Mouse (Mus musculus) CD4-positive naive resting alpha-beta T cell, adult 76 days (primary cell): ENCODE measurements around the gene Crym. TPM values are rescaled to one million over a fixed set of nuclear protein-coding genes. Genes with fewer than 3 reads are reported as not detected.

Experiments used
- total RNA-seq: library from RNA; stranded (reverse); gene quantifications from one replicate; pipeline ENCODE4 v1.2.4, GENCODE M21; 2023

Crym gene
- total RNA-seq, result not detected

GRCm38 (mm10) chr7:120201771-120202170, at the start of gene Crym:
Gene Crym, minus strand, starts transcription at chr7:120202111.

DNA sequence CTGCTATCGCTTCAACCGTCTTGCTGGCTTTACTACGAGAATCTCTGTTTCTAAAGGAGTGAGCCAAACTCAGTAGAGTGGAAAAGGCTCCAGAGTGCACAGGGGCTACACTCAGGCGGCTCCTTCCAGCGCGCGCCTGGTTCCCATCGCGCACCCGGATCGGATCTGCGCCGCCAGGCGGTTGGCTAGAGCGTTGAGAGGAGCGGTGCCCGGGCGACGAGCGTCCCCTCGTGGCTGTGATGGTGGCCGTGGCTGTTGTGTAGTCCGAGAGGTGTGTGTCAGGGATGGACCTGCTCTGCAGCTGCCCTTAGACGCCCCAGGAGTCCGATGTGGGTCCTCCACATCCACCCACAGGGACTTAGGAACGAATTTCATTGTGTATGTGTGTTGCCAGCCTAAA, 1.9 kb upstream of the Crym start, which contains the start of gene Abca14:
Abca14 (plus strand) TSS at position 173 of the 400 bp plus-strand sequence.

DNA sequence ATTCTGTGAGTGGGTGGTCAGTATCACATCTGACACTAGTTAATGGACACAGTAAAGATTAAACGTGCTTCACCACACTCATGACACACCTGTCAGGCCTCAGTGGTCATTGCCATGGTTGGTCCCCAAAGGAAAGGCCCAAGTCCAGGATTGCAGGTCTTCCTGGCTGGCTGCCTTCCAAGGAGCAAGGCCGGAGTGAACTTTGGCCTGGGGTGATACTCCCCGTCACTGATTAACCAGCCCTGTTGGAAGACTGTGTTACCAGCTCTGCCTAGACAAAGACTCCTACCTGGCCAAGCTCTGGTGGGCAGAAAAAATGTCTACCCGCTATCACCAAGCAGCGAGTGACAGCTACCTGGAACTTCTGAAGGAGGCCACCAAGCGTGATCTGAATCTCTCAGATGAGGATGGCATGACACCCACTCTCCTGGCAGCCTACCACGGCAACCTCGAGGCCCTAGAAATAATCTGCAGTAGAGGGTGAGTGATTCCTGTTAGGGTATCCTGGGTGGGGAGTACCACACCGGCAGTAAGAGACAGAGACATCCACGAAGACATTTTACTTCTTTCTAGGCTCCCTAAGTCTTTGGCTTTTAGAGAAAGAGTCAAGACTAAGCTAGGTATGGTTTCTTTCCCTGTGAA, 28.2 kb downstream of the Crym start, which contains the start of gene Anks4b:
Anks4b (plus strand) TSS at position 256 of the 642 bp plus-strand sequence.

DNA sequence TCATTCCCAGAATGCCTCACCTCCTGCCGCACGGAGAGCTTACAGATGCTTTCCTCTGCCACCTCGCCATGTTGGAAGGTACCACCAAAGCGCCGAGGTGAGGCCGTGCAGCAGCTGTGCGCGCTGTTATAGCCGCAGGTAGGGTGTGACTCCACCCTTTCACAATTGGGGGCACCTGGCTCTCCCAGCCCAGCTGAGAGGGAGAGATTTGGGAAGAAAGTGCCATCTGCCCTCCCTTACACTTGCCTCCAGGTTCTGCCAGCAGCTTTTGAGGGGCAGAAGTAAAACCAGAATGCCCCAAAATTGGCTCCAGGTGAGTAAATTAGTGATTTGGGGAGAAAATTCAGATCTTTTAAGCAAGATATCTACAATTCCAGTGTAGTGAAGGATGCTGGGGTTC, 56.7 kb downstream of the Crym start, which contains the start of gene Zp2:
Zp2 (minus strand) TSS at position 101 of the 400 bp plus-strand sequence.

Other genes with a start within 250 kb of the Crym start
- gene Dnah3, start 106.8 kb downstream of the Crym start, total RNA-seq, result not detected
- not detected for gene Tmem159, start 99.8 kb downstream of the Crym start, total RNA-seq
- gene Zp2, start 56.8 kb downstream of the Crym start, total RNA-seq, result not detected
- not detected for gene Anks4b, start 28.3 kb downstream of the Crym start, total RNA-seq
- gene Abca14, start 1.9 kb upstream of the Crym start, total RNA-seq, result not detected
- gene Abca15, start 126.6 kb upstream of the Crym start, total RNA-seq, result not detected
- gene Abca16, start 207.5 kb upstream of the Crym start, total RNA-seq, result not detected